ENCODE assay signal across 10 mouse cellular contexts in genomic region chr8:110201806-110202205, GRCm38 (mm10). TPM values are rescaled to one million over a fixed set of nuclear protein-coding genes. Genes with fewer than 3 reads are reported as not detected.
DNase-seq lines count a peak whose midpoint lies in the region; ATAC-seq and TF ChIP-seq lines count a peak whose summit lies in the region.
"Had no signal": no experiment of that assay in that cellular context is flagged by ENCODE, and none has a peak within 500 bp of the region (broad histone marks: within the 10 kb centered on the region; RNA-seq: fewer than 3 reads in every experiment).

No protein-coding gene starts in this region.

- no peak for ATAC-seq in megakaryocyte, adult 5-6 weeks (ENCODE audit: poor library complexity, severe bottlenecking)
- ATAC-seq: intestine, embryonic 16.5 days had no signal

- in situ Hi-C loops in ES-E14 (cut with MboI; ENCODE audit: low sequenced_read_pairs in 2 of 2, unreplicated experiment in 2 of 2) = no loop called here

- no peak overlapping the region for H3K9ac ChIP-seq in ES-E14 (ENCODE audit: insufficient read depth, low read depth, low read length, poor library complexity, severe bottlenecking)
- H3K9ac ChIP-seq: liver, embryonic 13.5 days had no signal

- H3K36me3 ChIP-seq in ES-E14 (ENCODE audit: control insufficient read depth, insufficient read depth, low read length, poor library complexity, severe bottlenecking) = no peaks in the 10 kb centered on the region
- H3K36me3 ChIP-seq in heart, embryonic 10.5 days = no peaks in the 10 kb centered on the region
- H3K36me3 ChIP-seq: liver, embryonic 13.5 days had no signal

- 36% methylated on average over 11 of the region's 11 CpGs for WGBS in heart, embryonic 10.5 days

- no peaks in the 10 kb centered on the region for H3K9me3 ChIP-seq in ES-E14 (ENCODE audit: control insufficient read depth, insufficient read depth, low read depth, low read length)
- no peaks in the 10 kb centered on the region for H3K9me3 ChIP-seq in heart, embryonic 10.5 days
- H3K9me3 ChIP-seq: liver, embryonic 13.5 days had no signal

- H3K27me3 ChIP-seq in heart, embryonic 10.5 days (ENCODE audit: insufficient read depth, poor library complexity, severe bottlenecking) = no peaks in the 10 kb centered on the region
- H3K27me3 ChIP-seq: liver, embryonic 13.5 days had no signal

- peak; percentile 36 to 52 for DNase-seq in cerebellum, postnatal 25 days
- no peak for DNase-seq in cerebellum, adult 8-10 months
- peak; percentile 32 for DNase-seq in left cerebral cortex, postnatal 4 days
- no peak for DNase-seq in left cerebral cortex, adult 8-10 months (ENCODE audit: low spot score in 2 of 2)
- peak; percentile 11 for DNase-seq in ES-E14 (ENCODE audit: low read depth, low spot score)
- peak; percentile 37 for DNase-seq in mesoderm, embryonic 11.5 days (ENCODE audit: low read depth, low spot score)
- no peak for DNase-seq in heart, embryonic 10.5 days (ENCODE audit: low spot score)
- DNase-seq: liver, embryonic 13.5 days had no signal

- H3K4me1 ChIP-seq in ES-E14 (ENCODE audit: control insufficient read depth in 2 of 2, insufficient read depth in 2 of 2, low read length in 2 of 2, poor library complexity in 1 of 2) = no peaks in the 10 kb centered on the region
- H3K4me1 ChIP-seq in heart, embryonic 10.5 days = no peaks in the 10 kb centered on the region
- H3K4me1 ChIP-seq: liver, embryonic 13.5 days had no signal

- intact Hi-C loops in left cerebral cortex, postnatal 4 days (cut with DNase I) = no loop called here

- H3K27ac ChIP-seq in ES-E14 (ENCODE audit: insufficient read depth, low read depth, low read length, poor library complexity, severe bottlenecking) = no peak overlapping the region
- H3K27ac ChIP-seq in heart, embryonic 10.5 days = no peak overlapping the region
- H3K27ac ChIP-seq: liver, embryonic 13.5 days had no signal

- H3K4me3 ChIP-seq in ES-E14 (ENCODE audit: insufficient read depth in 1 of 2, low read depth in 1 of 2, low read length in 2 of 2, poor library complexity in 1 of 2, severe bottlenecking in 1 of 2) = no peak overlapping the region
- no peak overlapping the region for H3K4me3 ChIP-seq in heart, embryonic 10.5 days
- H3K4me3 ChIP-seq: liver, embryonic 13.5 days had no signal

TF ChIP-seq in ES-E14, 5 proteins besides CTCF, POLR2A, EP300 and RAD21:
- no peak for TF ChIP-seq ZC3H11A (IDR thresholded peaks at IDR 0.05; ENCODE audit: borderline replicate concordance, low read depth, low read length)
- TF ChIP-seq CHD2 (IDR thresholded peaks at IDR 0.05; ENCODE audit: low read depth, low read length) = no peak
- TF ChIP-seq HCFC1 (IDR thresholded peaks at IDR 0.05; ENCODE audit: borderline replicate concordance, insufficient read depth, low read length) = no peak

RNA-seq across cellular contexts. Expression of gene Cmtr2, which starts 13.7 kb away (rescaled TPM):
- total RNA-seq in left cerebral cortex, postnatal 4 days (2021) = 1 to 10 TPM; 8.1 to 8.6 TPM
- 1 to 10 TPM; 4.7 to 7.3 (median 5.8) TPM for total RNA-seq in left cerebral cortex, adult 8-10 months (2022)
- total RNA-seq in ES-E14 (2012; rRNA removed) = 4.9 and 6.5 TPM in 2 replicates
- total RNA-seq in megakaryocyte, adult 5-6 weeks (2015) = 3.4 and 6.0 TPM in 2 replicates
- 3.3 and 4.4 TPM in 2 replicates for total RNA-seq in megakaryocyte, adult 5-6 weeks (2017)
- polyA plus RNA-seq in heart, embryonic 10.5 days (2016; fragmentation: Nextera tagmentation; extraction: Ambion mirVana) = 6.4 and 7.6 TPM in 2 replicates

RNA-seq across cellular contexts. Expression of gene Calb2, which starts 33.8 kb away (rescaled TPM):
- total RNA-seq in left cerebral cortex, postnatal 4 days (2021) = 10 to 100 TPM; 25.8 to 44.1 TPM
- 10 to 100 TPM; 21.7 to 31.6 (median 27.2) TPM for total RNA-seq in left cerebral cortex, adult 8-10 months (2022)
- 2.8 and 3.2 TPM in 2 replicates for total RNA-seq in ES-E14 (2012; rRNA removed)
- total RNA-seq in megakaryocyte, adult 5-6 weeks (2015) = not detected in 2 replicates
- total RNA-seq in megakaryocyte, adult 5-6 weeks (2017) = not detected in 2 replicates
- 0.48 and 1.5 TPM in 2 replicates for polyA plus RNA-seq in heart, embryonic 10.5 days (2016; fragmentation: Nextera tagmentation; extraction: Ambion mirVana)
- polyA plus RNA-seq: intestine, embryonic 16.5 days; liver, embryonic 13.5 days had no signal

Comparison
In these comparisons a context has a peak if more than half of its experiments do, and no peak if none do; other contexts are left out.
1. DNase-seq: peak in cerebellum, postnatal 25 days (2 of 2), left cerebral cortex, postnatal 4 days (single experiment), ES-E14 (single experiment) and mesoderm, embryonic 11.5 days (single experiment); none in cerebellum, adult 8-10 months (single experiment), left cerebral cortex, adult 8-10 months (0 of 2) and heart, embryonic 10.5 days (single experiment).